Mouse (Mus musculus) embryonic stem cell, embryonic (primary cell): ENCODE measurements around the gene Unc93b1.

ENCODE experiments used
- CTCF ChIA-PET, 4 experiments: fragments of 300-600 bp in 2 of 4; fragments of 350-600 bp in 2 of 4; sonication (Branson Sonifier 250); formaldehyde crosslinking; loops; one replicate each; lab custom pipeline; 2022; ENCODE audit warnings: inconsistent platforms in 2 of 4; lab: Charles Lee
- POLR2A ChIA-PET, 4 experiments: fragments of 300-600 bp in 2 of 4; fragments of 350-600 bp in 2 of 4; sonication (Branson Sonifier 250); formaldehyde crosslinking; loops; one replicate each; lab custom pipeline; 2022; ENCODE audit warnings: antibody characterized with exemption in 4 of 4, inconsistent platforms in 1 of 4; lab: Charles Lee

Unc93b1 gene

DNA sequence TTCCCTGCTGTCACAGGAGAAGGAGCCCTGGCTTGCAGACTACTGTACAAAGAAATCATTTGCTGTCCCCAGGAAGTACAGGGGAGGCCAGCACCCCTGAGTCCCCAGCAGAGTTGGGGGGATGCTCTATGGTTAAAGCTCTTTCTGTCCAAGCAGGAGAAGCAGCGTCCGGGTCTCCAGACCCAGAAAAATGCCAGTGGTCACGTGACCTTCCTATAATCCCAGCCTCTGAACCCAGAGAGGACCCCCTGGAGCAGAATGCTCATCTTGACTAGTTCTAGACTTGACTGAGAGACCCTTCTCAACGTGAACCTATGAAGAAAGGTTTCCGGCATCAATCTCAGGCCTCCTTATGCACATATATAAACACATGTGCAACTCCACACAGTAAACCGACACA is 9.1 kb upstream of the Unc93b1 start:
- POLR2A ChIA-PET: interaction anchor here in 2 of 4 experiments (1.0 to 5.1 kb wide), 6 partner anchors 9 to 63 kb away, joined by 3 to 33 read pairs (median 5); partner anchors contain the start of genes Ndufs8 (in 2 of the 2) and Unc93b1 (in 1 of the 2)
- CTCF ChIA-PET: interaction anchor here in 2 of 4 experiments (0.7 to 1.0 kb wide), 2 partner anchors 21 to 256 kb away, joined by 3 to 5 read pairs; no protein-coding TSS in a partner anchor

DNA sequence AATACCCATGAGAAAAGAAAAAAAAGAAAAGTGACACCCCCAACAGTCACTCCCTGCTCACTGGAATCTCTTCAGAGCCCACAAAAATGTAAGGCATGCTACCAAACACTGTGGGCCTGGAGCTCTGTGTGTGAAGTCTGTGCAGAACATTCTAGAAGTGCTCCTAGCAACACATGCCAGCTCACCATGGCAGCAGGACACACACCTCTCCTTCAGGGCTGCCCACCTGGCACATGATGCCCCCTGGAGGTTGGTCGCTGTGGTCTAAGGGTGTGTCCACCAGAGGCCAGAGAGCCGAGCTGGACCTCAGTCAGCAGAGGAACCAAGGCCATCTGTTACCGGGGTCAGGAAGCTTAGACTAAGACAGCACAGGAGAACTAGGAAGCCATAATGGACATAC is 8.7 kb upstream of the Unc93b1 start:
- ChIA-PET CTCF (interaction anchor here in 1 of 4 experiments (0.7 kb wide), 1 partner anchor 21 kb away, joined by 3 read pairs; no protein-coding TSS in a partner anchor), POLR2A (interaction anchor here in 2 of 4 experiments (1.0 to 5.1 kb wide), 5 partner anchors 9 to 64 kb away, joined by 3 to 33 read pairs (median 5); partner anchors contain the start of genes Ndufs8 (in 2 of the 2) and Unc93b1 (in 1 of the 2))

DNA sequence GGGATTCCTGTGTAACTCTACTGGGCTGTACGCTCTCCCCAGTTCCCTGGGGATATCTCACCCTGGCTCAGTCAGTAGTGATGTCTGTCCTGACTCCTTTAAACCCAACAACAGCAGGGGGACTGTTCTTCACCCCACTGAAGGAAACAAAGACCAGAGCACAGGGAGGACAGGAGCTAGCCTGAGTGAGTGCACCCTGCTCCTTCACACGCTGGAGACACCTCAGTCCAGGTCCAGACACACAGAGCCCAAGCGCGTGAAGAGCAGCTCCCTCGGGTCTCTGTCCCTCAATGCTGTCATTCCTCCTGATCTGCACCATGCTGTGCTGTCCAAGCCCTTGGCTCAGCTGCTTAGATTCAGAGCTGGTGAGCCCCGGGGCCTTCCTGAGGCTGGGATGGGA is 8.3 kb upstream of the Unc93b1 start:
- ChIA-PET POLR2A (interaction anchor here in 2 of 4 experiments (1.0 to 5.1 kb wide), 5 partner anchors 9 to 64 kb away, joined by 3 to 33 read pairs (median 5); partner anchors contain the start of gene Ndufs8 (in 2 of the 2)), CTCF (interaction anchor here in 1 of 4 experiments (3.6 kb wide), 1 partner anchor 54 kb away, joined by 8 read pairs; no protein-coding TSS in a partner anchor)

DNA sequence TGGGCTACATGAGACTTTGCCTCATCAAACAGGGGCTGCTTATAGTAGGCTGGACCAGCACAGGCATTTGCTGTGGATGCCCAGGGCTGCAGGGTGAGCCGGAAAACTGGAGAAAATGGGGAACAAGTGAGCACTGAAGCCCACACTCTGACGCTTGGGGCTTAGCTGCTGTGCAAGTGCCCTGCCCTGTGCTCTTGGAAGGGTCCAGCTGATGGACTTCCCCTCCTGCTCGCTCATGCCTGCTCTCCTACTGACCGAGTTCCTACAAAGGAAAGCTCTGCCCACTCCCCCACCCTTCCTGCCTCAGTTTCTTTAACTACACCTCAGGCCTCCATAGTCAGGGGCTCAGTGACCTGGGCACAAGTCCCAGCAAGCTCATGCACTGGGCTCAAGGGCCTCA is 7.0 kb upstream of the Unc93b1 start:
- CTCF ChIA-PET: interaction anchor here in 2 of 4 experiments (0.7 to 3.6 kb wide), 6 partner anchors 32 to 300 kb away, joined by 3 to 8 read pairs (median 3); no protein-coding TSS in a partner anchor

DNA sequence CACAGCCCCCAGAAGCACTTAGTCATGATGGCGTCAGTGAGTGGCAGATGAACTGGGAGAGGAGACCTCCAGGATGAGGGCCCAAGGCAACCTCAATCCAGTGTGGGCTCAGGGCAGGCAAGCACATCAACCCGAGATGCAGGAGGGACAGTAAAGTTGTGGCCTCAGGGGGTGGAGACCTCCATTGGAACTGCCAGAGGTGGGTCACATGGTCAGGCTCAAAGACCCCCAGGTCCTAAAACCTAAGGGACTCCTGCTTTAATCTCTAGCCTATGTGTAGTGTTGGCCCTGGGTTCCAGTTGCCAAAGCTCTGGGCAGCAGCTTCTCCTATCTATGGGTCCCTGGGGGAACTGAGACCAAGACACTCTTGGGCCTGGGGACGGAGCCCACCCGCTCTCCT is 6.2 kb upstream of the Unc93b1 start:
- CTCF ChIA-PET: interaction anchor here in 3 of 4 experiments (0.7 to 3.6 kb wide), 6 partner anchors 17 to 259 kb away, joined by 3 to 8 read pairs (median 4); no protein-coding TSS in a partner anchor

More for the DNA sequence above, 7.0 kb upstream of the Unc93b1 start:
- POLR2A ChIA-PET: interaction anchor here in 3 of 4 experiments (0.9 to 1.9 kb wide), 5 partner anchors 10 to 886 kb away, joined by 3 to 7 read pairs (median 4); partner anchors contain the start of genes Cdk2ap2 (in 1 of the 3), Chka (in 1 of the 3) and Gstp2 (in 1 of the 3)

DNA sequence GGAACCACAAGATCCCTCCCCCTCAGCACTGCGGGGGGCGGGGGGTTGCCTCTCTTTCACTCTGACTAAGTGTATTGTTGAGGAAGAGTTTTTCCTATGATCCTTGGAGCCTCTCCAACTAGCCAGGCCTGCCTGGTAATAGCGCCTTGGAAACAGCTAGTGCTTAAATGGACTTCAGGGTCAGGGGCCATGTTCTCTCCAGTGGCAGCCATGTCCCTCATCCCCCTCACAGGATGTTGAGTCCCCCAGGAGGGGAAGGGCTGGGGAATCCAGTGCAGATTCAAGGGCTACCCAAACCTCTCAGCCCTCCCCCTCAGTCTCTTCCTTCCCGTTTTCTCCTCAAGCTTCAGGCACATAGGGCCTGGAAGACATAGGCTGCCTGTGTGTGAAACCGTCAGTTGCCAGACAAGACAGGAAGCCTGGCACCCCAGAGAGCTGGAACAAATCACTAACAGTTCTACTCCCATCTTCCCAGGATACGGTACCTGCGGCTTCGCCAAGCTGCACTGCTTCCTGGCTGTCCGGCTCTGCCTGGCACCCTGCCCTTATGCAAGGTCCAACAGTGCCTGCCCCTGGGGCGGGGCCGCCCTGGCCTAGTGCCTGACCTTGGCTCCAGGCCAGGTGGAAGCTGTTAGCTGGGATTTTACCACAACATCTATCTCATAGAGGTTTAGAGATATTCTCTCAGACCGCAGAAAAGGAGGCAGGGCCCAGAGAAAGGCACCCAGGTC is 5.6 kb upstream of the Unc93b1 start, which contains the start of gene Aldh3b1:
Gene Aldh3b1, minus strand, starts transcription at position 598 of the 731 bp plus-strand sequence.
- ChIA-PET CTCF (interaction anchor here (0.8 to 3.6 kb wide), 10 partner anchors 14 to 168 kb away, joined by 3 to 8 read pairs (median 3); partner anchors contain the start of genes Cdk2ap2 (in 1 of the 4) and Ndufs8 (in 1 of the 4)), POLR2A (interaction anchor here (0.8 to 2.9 kb wide), 34 partner anchors 9 to 395 kb away, joined by 3 to 20 read pairs (median 4); partner anchors contain the start of genes Ndufs8 (in 4 of the 4), Cdk2ap2 (in 2 of the 4), Chka (in 2 of the 4) and Gm49405 (in 2 of the 4))

More for the DNA sequence above, 6.2 kb upstream of the Unc93b1 start:
- POLR2A ChIA-PET: interaction anchor here (0.8 to 2.9 kb wide), 18 partner anchors 12 to 168 kb away, joined by 3 to 20 read pairs (median 4); partner anchors contain the start of genes Ndufs8 (in 4 of the 4), Chka (in 2 of the 4), Gstp2 (in 2 of the 4) and Cdk2ap2 (in 1 of the 4)

DNA sequence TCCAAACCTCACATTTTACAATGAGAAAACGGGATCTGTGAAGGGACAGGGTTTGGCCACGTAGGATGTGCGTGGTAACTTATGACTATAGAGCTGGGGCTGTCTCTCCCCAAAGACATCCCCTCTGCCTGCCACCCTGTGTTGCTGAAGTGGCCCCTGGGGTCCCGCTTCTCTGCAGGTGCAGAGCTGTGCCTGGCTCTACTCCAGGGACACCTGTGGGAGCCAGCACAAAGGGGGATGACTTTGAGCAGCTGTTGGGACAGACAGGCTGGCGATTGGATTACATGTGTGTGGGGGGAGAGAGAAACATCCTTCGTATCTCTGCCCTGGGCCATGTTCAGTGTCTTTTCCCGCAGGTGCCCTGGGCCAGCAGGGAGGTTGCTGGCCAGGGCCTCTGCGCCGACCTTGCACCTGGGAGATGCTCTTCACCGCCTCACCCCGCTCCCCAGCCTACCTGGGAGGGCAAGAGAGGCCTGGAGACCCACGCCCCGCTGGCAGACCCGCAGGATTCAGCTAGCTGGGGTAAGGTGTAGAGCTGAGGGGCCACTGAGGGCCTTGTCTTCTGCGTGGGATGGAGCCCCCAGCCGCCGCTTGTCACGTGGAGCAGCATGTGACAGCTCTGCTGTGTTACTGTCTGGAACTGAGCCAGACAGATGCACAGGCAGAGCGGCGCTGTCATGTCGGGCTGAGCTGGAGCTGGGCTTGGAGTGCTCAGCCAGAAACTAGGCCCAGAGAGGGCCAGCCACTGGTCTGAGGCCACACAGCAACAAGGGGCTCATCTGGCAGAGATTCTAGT is 4.5 kb upstream of the Unc93b1 start:
- ChIA-PET POLR2A (interaction anchor here in 3 of 4 experiments (0.7 to 2.9 kb wide), 34 partner anchors 10 to 396 kb away, joined by 3 to 20 read pairs (median 4); partner anchors contain the start of genes Gm49405 (in 2 of the 3), Ndufs8 (in 2 of the 3), Ndufv1 (in 2 of the 3) and Nudt8 (in 2 of the 3)), CTCF (interaction anchor here in 3 of 4 experiments (0.8 to 3.6 kb wide), 12 partner anchors 12 to 167 kb away, joined by 3 to 8 read pairs (median 3); partner anchors contain the start of genes Ndufv1 (in 2 of the 3), Cdk2ap2 (in 1 of the 3) and Ndufs8 (in 1 of the 3))

DNA sequence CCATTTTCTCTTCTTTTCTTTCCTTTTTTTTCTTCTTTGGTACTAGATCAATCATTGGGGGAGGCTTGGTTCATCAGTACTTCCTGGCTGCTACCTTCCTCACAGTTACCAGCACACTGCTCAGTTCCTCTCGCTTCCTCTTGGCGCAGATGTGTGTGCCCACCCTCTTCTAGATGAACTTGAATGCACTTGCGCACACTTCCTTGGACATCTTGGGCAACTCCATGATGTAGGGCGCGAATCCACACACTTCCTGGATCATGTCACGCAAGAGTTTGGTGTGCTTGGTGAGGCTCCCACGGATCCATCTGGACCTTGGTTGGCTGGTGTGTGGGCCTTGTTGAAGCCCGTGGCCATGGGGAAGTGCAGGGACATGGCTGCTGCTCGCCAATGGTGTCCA is 3.3 kb upstream of the Unc93b1 start:
- POLR2A ChIA-PET: interaction anchor here in 3 of 4 experiments (0.7 to 2.9 kb wide), 10 partner anchors 12 to 297 kb away, joined by 3 to 20 read pairs (median 4); partner anchors contain the start of genes Ndufv1 (in 2 of the 3), Acy3 (in 1 of the 3), Gstp2 (in 1 of the 3) and Ndufs8 (in 1 of the 3)
- CTCF ChIA-PET: interaction anchor here in 3 of 4 experiments (0.6 to 1.5 kb wide), 4 partner anchors 9 to 163 kb away, joined by 3 to 8 read pairs (median 4); partner anchors contain the start of gene Ndufv1 (in 1 of the 3)

DNA sequence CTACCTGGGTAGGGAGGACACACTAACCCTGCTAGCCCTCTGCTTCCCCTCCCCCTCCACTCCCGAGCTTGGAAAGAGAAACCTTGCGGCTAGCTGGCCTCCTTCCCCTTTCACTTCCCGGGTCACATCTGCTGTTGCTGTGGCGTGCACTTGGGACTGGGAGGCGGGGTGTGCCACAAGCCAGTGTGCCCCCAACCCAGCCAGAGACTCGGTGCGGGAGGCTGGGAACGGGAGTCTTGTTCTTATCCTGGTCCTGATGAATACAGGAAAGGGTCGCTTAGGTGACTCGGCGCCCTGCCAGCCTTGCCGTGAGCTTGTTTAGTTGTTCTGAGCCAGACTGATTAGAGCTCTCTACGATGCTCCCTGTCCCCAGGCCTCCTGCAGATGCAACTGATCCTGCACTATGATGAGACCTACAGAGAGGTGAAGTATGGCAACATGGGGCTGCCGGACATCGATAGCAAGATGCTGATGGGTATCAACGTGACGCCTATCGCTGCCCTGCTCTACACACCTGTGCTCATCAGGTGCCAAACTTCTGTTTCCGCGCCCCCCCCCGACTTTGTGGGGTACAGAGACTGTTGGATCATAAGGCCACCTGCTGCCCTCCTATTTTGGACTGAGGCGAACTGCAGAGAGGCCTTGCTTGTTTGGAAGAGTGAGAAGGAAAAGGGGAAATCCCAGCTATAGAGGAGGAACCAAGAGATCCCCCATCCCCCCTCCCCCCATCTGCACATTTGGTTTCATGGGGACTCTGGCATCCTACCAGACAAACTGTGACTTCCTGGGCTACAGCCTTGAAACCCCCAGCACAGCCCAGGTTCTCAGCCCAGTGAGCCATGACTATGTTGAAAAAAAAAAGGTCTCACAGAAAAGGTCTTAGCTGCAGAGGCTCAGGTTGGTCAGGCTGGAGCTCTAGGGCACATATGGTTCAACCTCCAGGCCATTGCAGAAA is 1.2 kb downstream of the Unc93b1 start:
- CTCF ChIA-PET: interaction anchor here (0.6 to 2.3 kb wide), 24 partner anchors 9 to 811 kb away, joined by 3 to 13 read pairs (median 4); partner anchors contain the start of genes Ankrd13d (in 1 of the 4), Gm49405 (in 1 of the 4), Gstp2 (in 1 of the 4) and Ndufv1 (in 1 of the 4)
- POLR2A ChIA-PET: interaction anchor here (0.5 to 3.0 kb wide), 29 partner anchors 7 to 557 kb away, joined by 3 to 21 read pairs (median 4); partner anchors contain the start of genes Gstp2 (in 2 of the 4), Ndufv1 (in 2 of the 4), Acy3 (in 1 of the 4) and Cdk2ap2 (in 1 of the 4)

DNA sequence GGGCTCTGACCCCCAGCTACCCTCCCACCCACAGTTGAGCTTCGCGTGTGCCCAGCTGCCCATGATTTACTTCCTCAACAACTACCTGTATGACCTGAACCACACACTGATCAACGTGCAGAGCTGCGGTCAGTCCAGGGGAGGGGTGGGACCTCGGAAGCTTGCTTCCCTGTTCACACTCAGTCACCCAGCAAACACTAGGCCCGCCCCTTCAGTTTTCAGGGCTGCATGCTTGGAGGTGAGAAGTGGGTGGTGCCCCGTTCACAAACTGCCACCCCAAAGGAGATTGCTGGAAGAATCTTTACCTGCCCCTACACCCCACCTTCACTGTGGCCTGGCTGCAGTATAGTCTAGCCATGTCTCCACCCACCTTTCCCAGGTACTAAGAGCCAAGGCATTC is 7.3 kb downstream of the Unc93b1 start:
- ChIA-PET CTCF (interaction anchor here (0.5 to 2.1 kb wide), 19 partner anchors 9 to 361 kb away, joined by 3 to 10 read pairs (median 4); partner anchors contain the start of genes Acy3 (in 1 of the 4), Aldh3b1 (in 1 of the 4), Gm49405 (in 1 of the 4) and Ndufs8 (in 1 of the 4)), POLR2A (interaction anchor here in 3 of 4 experiments (0.6 to 3.3 kb wide), 21 partner anchors 12 to 466 kb away, joined by 3 to 18 read pairs (median 8); partner anchors contain the start of genes Acy3 (in 2 of the 3), Ndufs8 (in 2 of the 3), Aldh3b1 (in 1 of the 3) and Cdk2ap2 (in 1 of the 3))

DNA sequence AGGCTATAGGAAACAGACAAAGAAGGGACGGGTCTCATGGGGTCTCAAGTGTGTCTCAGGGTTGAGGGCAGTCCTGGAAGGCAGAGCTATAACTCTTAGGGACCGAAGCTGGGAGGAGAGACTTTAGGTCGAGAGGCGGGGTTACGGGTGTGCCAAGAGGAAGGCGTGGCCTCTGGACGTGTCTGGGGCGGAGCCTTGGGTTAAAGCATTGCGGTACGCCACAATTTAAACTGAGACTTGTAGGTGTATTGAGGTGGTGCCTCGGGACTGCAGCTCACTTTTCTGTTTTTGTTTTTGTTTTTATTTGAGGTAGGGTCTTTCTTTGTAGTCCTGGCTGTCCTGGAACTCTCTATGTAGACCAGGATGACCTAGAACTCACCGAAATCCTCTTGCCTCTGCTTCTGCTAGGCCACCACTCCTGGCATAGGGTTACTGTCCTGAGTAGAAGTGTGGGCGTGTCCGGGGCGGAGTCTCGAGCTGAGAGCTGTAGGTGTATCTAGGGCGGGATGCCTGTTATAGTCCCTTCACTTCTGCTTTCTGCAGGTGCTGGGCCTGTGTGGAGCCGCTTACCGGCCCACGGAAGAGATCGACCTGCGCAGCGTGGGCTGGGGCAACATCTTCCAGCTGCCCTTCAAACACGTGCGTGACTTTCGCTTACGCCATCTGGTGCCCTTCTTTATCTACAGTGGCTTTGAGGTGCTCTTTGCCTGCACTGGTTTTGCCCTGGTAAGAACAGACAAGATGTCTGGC is 8.2 kb downstream of the Unc93b1 start:
- ChIA-PET CTCF (interaction anchor here (0.5 to 2.1 kb wide), 23 partner anchors 13 to 362 kb away, joined by 3 to 10 read pairs (median 4); partner anchors contain the start of genes Acy3 (in 1 of the 4), Aldh3b1 (in 1 of the 4), Gm49405 (in 1 of the 4) and Ndufs8 (in 1 of the 4)), POLR2A (interaction anchor here in 3 of 4 experiments (0.5 to 3.3 kb wide), 28 partner anchors 8 to 313 kb away, joined by 3 to 18 read pairs (median 5); partner anchors contain the start of genes Acy3 (in 2 of the 3), Gstp2 (in 2 of the 3), Ndufs8 (in 2 of the 3) and Ndufv1 (in 2 of the 3))

DNA sequence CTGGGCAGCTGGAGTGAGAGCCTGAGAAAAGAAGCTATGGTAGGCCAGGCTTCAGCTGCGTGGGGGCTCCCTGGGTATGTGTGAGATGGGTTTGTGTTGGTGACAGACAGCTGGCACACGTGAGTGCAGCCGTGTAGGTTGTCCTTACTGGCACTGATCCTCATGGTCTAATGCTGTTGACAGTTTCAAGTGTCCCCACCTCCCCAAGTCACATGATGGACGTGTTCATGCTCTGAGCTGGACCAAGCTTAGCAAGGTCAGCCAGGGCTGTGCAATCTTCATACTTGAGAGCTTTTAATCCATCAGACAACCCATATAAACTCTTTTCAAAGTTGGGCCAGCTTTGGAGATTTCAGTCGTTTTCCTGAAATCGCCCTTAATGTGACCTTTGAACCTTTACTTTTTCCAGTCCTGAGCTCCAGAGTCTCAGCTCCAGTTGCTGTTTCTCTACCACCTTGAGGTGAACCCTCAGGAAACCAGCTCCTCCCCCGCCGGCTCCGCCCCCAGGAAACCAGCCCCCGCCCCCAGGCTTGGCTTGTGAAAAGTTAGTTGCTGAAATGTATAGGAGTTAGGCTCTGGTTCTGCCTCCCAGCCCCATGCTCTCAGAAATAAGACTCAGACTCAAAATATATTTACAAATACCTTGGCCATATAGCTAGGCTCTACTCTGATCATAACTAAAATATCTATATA is 11.0 kb downstream of the Unc93b1 start:
- ChIA-PET POLR2A (interaction anchor here (0.6 to 2.5 kb wide), 40 partner anchors 9 to 209 kb away, joined by 3 to 19 read pairs (median 4); partner anchors contain the start of genes Acy3 (in 2 of the 4), Gm49405 (in 2 of the 4), Gstp2 (in 2 of the 4) and Ndufs8 (in 2 of the 4)), CTCF (interaction anchor here (0.5 to 3.8 kb wide), 77 partner anchors 10 to 310 kb away, joined by 3 to 42 read pairs (median 5); partner anchors contain the start of genes Gstp2 (in 4 of the 4), Ndufv1 (in 4 of the 4), Aldh3b1 (in 2 of the 4) and Aldh3b3 (in 2 of the 4))

DNA sequence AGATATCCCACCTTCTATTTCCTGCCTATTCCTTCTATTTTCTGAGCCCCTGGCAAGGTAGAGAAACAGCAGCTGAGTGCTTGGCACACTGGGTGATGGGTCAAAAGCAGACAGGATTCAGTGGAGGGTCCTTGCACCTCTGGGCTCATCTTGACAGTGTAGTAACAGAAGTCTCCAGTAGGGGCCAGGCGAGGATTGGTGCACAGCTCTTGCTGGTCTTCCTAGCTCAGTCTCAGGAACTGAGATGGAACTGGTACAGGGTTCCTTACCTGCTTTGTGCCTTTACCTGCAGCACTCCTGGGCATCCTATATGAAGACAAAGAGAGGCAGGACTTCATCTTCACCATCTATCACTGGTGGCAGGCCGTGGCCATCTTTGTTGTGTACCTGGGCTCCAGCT is 11.7 kb downstream of the Unc93b1 start:
- POLR2A ChIA-PET: interaction anchor here (0.6 to 2.5 kb wide), 37 partner anchors 9 to 208 kb away, joined by 3 to 19 read pairs (median 5); partner anchors contain the start of genes Acy3 (in 2 of the 4), Gm49405 (in 2 of the 4), Gstp2 (in 2 of the 4) and Ndufs8 (in 2 of the 4)
- CTCF ChIA-PET: interaction anchor here (0.5 to 3.8 kb wide), 79 partner anchors 9 to 309 kb away, joined by 3 to 42 read pairs (median 5); partner anchors contain the start of genes Gstp2 (in 4 of the 4), Ndufv1 (in 4 of the 4), Aldh3b1 (in 3 of the 4) and Gm49405 (in 3 of the 4)
